Mouse (Mus musculus): ENCODE measurements at regions not wholly inside any gene's neighbourhood (a gene's known extent, or its start where the extent isn't known, plus 50 kb on each side); places are given as distances from the start of the nearest gene placed in this dataset.

DNA sequence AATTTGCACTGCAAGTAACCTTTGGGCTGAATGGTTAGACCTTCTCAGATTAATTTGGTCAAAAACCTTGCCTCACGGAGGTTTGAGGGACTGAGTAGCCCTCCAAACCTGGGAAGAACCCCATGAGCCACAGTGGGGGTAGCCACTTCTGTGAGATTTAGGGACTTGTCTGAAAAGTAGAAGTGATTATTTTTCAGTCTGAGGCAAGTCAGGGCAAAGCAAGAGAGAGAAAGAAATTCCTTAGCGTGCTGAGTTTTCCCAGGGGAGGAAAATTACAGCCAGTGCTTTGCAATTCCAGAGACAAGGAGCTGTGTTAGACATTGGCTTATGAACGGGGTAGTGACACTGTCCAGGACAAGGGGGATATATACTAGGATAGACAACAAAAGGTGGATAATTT is 1962.1 kb upstream of the Lrrc6 start:
- DNase-seq (ENCODE audit: extremely low read depth, insufficient read length, low spot score) = no peak

DNA sequence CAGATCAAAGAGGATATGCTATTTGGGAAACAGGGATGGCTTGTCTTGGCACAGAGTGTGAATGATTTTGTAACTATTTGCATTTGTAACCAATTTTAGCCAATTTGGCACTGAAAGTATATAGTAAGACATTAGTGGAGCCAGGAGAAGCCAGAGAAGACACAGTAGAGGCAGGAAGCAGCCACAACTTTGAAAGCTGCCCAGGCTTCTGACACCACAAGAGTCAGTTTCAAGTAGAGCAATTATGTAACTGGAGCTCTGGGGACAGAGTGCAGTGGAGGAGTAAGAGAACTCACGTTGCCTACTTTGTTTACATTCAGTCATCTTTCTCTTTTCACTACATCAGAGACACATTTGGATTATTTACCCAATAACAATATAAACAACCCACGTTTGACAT is 1956.5 kb upstream of the Lrrc6 start:
- no peak for DNase-seq (ENCODE audit: extremely low read depth, insufficient read length, low spot score)

- DNase-seq (ENCODE audit: extremely low read depth, insufficient read length, low spot score) = no peak
Measured at GRCm38 (mm10) chr15:68451971-68452370, 1951.3 kb upstream of the Lrrc6 start.

DNA sequence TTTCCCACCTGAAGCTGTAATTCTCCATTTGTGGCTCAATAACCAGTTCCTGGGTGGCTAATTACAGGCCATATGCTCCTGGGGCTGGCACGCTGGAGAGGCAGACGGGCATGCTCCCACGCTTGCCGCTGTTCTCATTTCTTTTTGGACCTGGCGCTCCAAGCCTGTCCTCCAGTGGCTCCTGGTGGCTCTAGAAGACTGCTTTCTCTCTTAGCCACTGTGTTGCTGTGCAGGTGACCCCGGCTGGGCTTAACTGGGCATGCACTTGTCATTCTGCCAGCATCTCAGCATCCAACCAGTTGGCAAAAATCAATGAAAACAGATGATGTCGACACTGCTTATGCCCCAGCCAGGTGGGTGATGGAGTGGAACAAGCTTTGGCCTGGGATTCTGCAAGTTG is 1944.6 kb upstream of the Lrrc6 start:
- DNase-seq (ENCODE audit: extremely low read depth, insufficient read length, low spot score) = no peak

- no peak for DNase-seq (ENCODE audit: extremely low read depth, insufficient read length, low spot score)
Measured at GRCm38 (mm10) chr15:68440636-68441035, 1939.9 kb upstream of the Lrrc6 start.

GRCm38 (mm10) chr15:68435961-68436360 is 1935.3 kb upstream of the Lrrc6 start:
- DNase-seq (ENCODE audit: extremely low read depth, insufficient read length, low spot score) = no peak

DNA sequence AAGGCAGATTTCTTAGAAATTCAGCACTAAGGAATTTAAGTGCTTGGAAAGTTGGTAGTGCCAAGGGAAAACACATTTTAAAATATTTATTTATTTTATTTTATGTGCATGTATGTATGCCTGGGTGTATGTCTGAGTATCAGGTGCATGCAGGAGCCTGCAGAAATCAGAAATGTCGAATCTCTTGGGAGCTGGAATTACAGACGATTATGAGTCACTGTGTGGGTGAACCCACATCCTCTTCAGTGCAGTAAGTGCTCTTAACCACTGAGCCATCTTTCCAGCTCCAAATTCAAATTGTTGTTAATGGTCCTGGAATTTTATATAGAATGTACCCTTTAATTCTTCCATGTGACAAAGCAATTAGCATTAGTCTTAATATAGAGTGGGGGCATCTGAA is 1930.5 kb upstream of the Lrrc6 start:
- no peak for DNase-seq (ENCODE audit: extremely low read depth, insufficient read length, low spot score)

- no peak for DNase-seq (ENCODE audit: extremely low read depth, insufficient read length, low spot score)
Measured at GRCm38 (mm10) chr15:68430486-68430885, 1929.8 kb upstream of the Lrrc6 start.

- no peak for DNase-seq (ENCODE audit: extremely low read depth, insufficient read length, low spot score)
Measured at GRCm38 (mm10) chr15:68428444-68429228, 1927.9 kb upstream of the Lrrc6 start.

- DNase-seq (ENCODE audit: extremely low read depth, insufficient read length, low spot score) = no peak
Measured at GRCm38 (mm10) chr15:68417142-68417541, 1916.4 kb upstream of the Lrrc6 start.

GRCm38 (mm10) chr15:68415401-68415925 is 1914.8 kb upstream of the Lrrc6 start:
- DNase-seq (ENCODE audit: extremely low read depth, insufficient read length, low spot score) = no peak

DNA sequence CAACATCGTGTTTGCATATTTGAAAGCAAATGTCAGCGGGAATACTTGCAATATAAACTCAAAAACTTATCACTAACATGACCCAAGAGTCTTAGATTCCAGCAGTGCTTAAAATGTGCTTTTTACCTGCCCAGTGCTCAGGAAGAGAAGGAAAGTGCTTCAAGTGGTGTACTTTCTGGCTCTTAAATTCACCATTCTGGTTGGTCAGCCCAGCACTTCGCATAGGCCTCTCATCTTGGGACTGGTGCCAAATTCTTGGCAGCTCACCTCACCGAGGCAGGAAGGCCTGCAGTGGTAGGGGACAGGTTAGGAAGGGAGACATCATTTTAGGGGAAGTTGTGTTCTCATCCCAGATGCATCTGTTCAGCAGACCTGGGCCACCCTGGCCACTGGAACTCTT is 1913.3 kb upstream of the Lrrc6 start:
- no peak for DNase-seq (ENCODE audit: extremely low read depth, insufficient read length, low spot score)

DNA sequence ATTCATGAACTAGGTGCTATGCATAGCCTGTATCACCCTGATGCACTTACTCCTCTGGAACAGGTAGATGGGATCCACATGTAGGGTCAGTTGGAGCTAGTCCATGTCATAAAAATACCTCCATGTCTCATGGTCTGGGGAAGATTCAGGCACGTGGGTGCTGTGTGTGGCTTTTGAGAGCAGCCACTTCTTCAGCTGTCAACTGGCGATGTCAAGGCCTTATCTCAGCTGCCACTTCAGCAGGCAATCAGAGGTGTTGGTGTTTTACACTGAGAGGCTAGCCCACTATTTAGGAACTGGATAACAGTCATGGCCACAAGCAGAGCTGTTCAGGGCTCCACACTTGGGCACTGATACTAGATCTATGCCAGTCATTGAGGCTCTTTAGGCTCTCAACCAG is 1912.0 kb upstream of the Lrrc6 start:
- DNase-seq (ENCODE audit: extremely low read depth, insufficient read length, low spot score) = no peak

DNA sequence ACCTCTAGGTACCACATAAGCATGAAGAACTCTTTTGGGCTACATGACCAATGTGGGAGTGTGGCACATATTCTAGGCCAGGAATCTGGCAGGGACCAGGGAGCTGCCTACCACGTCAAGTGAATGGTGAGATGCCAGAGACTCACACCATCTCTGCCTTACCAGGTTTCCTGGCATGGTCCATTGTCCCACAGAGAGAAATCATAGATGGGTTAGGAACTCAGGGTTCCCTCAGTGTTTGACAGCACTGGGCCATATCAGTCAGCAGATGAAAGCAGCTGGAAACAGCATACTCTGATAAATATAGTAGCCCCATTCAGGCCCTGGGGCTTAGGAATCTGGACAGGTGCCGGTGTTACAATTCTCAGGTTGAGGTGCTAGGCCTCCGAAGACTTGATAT is 1911.4 kb upstream of the Lrrc6 start:
- DNase-seq (ENCODE audit: extremely low read depth, insufficient read length, low spot score) = no peak

GRCm38 (mm10) chr15:68403554-68404070 is 1902.9 kb upstream of the Lrrc6 start:
- DNase-seq (ENCODE audit: extremely low read depth, insufficient read length, low spot score) = no peak

- DNase-seq (ENCODE audit: extremely low read depth, insufficient read length, low spot score) = peak; percentile 4
Measured at GRCm38 (mm10) chr15:68401726-68402125, 1901.0 kb upstream of the Lrrc6 start.

- no peak for DNase-seq (ENCODE audit: extremely low read depth, insufficient read length, low spot score)
Measured at GRCm38 (mm10) chr15:68401006-68401405, 1900.3 kb upstream of the Lrrc6 start.

DNA sequence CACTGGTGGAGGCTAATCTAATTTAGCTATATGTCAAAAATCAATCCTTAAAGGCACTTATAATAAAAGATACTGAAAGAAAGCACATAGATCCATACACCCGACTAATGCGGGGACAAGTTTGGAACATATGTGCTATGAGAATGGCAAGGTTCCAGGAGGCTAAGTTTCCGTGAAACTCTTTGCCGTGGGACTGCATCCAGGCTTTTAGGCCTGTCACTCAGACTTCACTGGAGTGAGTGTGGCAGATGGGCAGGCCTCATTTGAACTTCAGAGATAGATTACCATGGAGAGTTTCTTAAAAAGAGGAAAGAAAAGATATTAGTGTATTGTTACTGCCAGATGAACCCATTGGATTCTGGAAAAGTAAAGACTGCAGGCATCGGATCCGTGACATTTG is 1895.9 kb upstream of the Lrrc6 start:
- DNase-seq (ENCODE audit: extremely low read depth, insufficient read length, low spot score) = no peak

- no peak for DNase-seq (ENCODE audit: extremely low read depth, insufficient read length, low spot score)
Measured at GRCm38 (mm10) chr15:68394749-68395148, 1894.0 kb upstream of the Lrrc6 start.

DNA sequence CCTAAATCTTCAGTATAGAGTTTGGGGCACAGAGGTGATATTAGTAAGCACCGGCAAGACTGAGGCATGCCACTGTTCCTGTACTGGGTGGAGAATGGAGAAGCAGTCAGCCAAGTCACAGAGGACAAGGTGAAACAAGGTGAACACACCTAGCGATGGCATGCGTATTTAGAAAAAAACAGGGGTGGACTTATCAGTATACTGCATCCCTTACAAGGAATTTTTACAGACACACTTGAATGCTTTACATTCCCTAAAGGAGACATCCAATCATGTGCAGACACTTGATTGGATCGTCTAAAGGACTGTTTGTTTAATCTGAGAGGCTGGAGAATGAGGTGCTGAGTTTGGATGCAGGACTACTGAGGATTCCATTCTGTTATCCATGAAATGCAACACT is 1893.4 kb upstream of the Lrrc6 start:
- no peak for DNase-seq (ENCODE audit: extremely low read depth, insufficient read length, low spot score)

DNA sequence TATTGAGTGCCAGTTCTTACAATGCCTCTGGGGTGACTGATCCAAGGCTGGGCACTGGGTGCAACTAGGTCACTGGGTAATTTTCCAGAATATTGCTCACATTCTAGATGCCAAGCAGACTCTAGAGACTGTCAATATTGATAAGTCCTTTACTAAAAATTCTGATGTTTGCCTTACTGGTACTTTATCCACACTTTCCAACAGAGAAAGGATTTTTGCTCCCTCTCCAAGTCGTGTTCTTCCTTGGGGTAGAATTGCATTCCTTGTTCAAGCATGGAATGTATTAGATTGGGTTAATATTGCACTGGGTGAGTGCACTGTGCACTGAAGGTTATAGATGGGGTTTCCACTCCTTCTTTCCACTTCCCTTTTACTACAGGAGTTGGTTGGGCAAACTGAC is 1891.0 kb upstream of the Lrrc6 start:
- DNase-seq (ENCODE audit: extremely low read depth, insufficient read length, low spot score) = no peak

GRCm38 (mm10) chr15:68389855-68390254 is 1889.1 kb upstream of the Lrrc6 start:
- DNase-seq (ENCODE audit: extremely low read depth, insufficient read length, low spot score) = no peak
